Mouse (Mus musculus): ENCODE results near the gene Rpp25l.

- no peak for TF ChIP-seq CTCF (IDR thresholded peaks at IDR 0.05; ENCODE audit: low read depth)
- TF ChIP-seq EP300 (IDR thresholded peaks at IDR 0.05; ENCODE audit: low read depth): no peak
Observed at GRCm38 (mm10) chr4:41760911-41761310, 47.6 kb upstream of the Rpp25l start.
